Mouse (Mus musculus) MEL (cell line): ENCODE data around the gene Fos. TPM values are rescaled to one million over a fixed set of nuclear protein-coding genes. Genes with fewer than 3 reads are reported as not detected.
"Not testable (repeated sequence)": the region's sequence is repeated elsewhere in the genome, so short reads cannot be mapped to it uniquely, and the experiment has no call there.

Source experiments
- DNase-seq: peaks from one replicate; pipeline ENCODE4 v3.0.0; 2011; ENCODE audit warnings: low read depth, low spot score
- H3K27ac ChIP-seq: 2 replicates; pipeline ENCODE4 v1.5.1; 2012; ENCODE audit warnings: low read depth, mild to moderate bottlenecking, control low read depth, low read length, moderate library complexity; ENCODE audit not compliant: control insufficient read depth
- H3K27me3 ChIP-seq, 2 experiments: fragments of 150-350 bp in 1 of 2; sonication (generic) in 1 of 2; 2 replicates each; pipeline ENCODE4 v1.6.1; 2012; ENCODE audit warnings: low read length in 2 of 2, mild to moderate bottlenecking in 2 of 2, improper control_type of control experiment in 1 of 2, moderate library complexity in 1 of 2; ENCODE audit not compliant: insufficient read depth in 2 of 2, control insufficient read depth in 1 of 2
- H3K36me3 ChIP-seq, 2 experiments: 2 replicates each; pipeline ENCODE4 v1.6.1; 2012 to 2014; ENCODE audit warnings: low read length in 2 of 2, improper control_type of control experiment in 1 of 2, inconsistent platforms in 1 of 2, mild to moderate bottlenecking in 1 of 2; ENCODE audit not compliant: insufficient read depth in 2 of 2, control insufficient read depth in 1 of 2
- H3K4me1 ChIP-seq, 2 experiments: fragments of 150-350 bp in 1 of 2; sonication (generic) in 1 of 2; 2 replicates each; pipeline ENCODE4 v1.6.1; 2012; ENCODE audit warnings: low read length in 2 of 2, improper control_type of control experiment in 1 of 2, mild to moderate bottlenecking in 1 of 2; ENCODE audit not compliant: insufficient read depth in 2 of 2, control insufficient read depth in 1 of 2
- H3K4me3 ChIP-seq, 2 experiments: fragments of 150-350 bp in 1 of 2; sonication (generic) in 1 of 2; 2 replicates each; pipeline ENCODE4 v1.5.1; 2012; ENCODE audit warnings: low read depth in 2 of 2, low read length in 2 of 2, mild to moderate bottlenecking in 2 of 2, moderate library complexity in 2 of 2, control low read depth in 1 of 2, improper control_type of control experiment in 1 of 2; ENCODE audit not compliant: control insufficient read depth in 1 of 2, insufficient read depth in 1 of 2
- H3K79me2 ChIP-seq: 2 replicates; pipeline ENCODE4 v1.6.1; 2012; ENCODE audit warnings: mild to moderate bottlenecking, low read length, moderate library complexity; ENCODE audit not compliant: control insufficient read depth, poor library complexity, insufficient read depth
- H3K9ac ChIP-seq: 2 replicates; pipeline ENCODE4 v1.6.1; 2012; ENCODE audit warnings: low read depth, mild to moderate bottlenecking, control low read depth, low read length, moderate library complexity; ENCODE audit not compliant: control insufficient read depth, poor library complexity, severe bottlenecking
- H3K9me3 ChIP-seq: fragments of 150-350 bp; sonication (generic); replicated peaks from 2 replicates; pipeline ENCODE4 v1.6.1; 2012; ENCODE audit warnings: mild to moderate bottlenecking, low read length, improper control_type of control experiment, moderate library complexity; ENCODE audit not compliant: insufficient read depth
- ELF1 ChIP-seq: IDR thresholded peaks from 2 replicates; pipeline ENCODE4 v1.6.1; 2014; ENCODE audit warnings: low read depth, mild to moderate bottlenecking, inconsistent platforms, low read length, improper control_type of control experiment, moderate library complexity
- EP300 ChIP-seq, 2 experiments: IDR thresholded peaks; 2 replicates each; pipeline ENCODE4 v1.6.1; 2011; ENCODE audit warnings: improper control_type of control experiment in 2 of 2, low read length in 2 of 2, low read depth in 1 of 2, mild to moderate bottlenecking in 1 of 2
- ETS1 ChIP-seq: IDR thresholded peaks from 2 replicates; pipeline ENCODE4 v1.6.1; 2012; ENCODE audit warnings: low read depth, mild to moderate bottlenecking, inconsistent platforms, low read length, improper control_type of control experiment, moderate library complexity
- GABPA ChIP-seq: IDR thresholded peaks from 2 replicates; pipeline ENCODE4 v1.6.1; 2012; ENCODE audit warnings: low read depth, mild to moderate bottlenecking, inconsistent platforms, low read length, improper control_type of control experiment, moderate library complexity
- JUND ChIP-seq: IDR thresholded peaks from 2 replicates; pipeline ENCODE4 v1.6.1; 2011; ENCODE audit warnings: low read depth, mild to moderate bottlenecking, improper control_type of control experiment, low read length
- MAFK ChIP-seq: IDR thresholded peaks from 2 replicates; pipeline ENCODE4 v1.6.1; 2011; ENCODE audit warnings: low read depth, mild to moderate bottlenecking, low read length, improper control_type of control experiment, borderline replicate concordance
- MAX ChIP-seq: IDR thresholded peaks from 2 replicates; pipeline ENCODE4 v1.6.1; 2011; ENCODE audit warnings: low read length, improper control_type of control experiment
- MEF2A ChIP-seq: IDR thresholded peaks from 2 replicates; pipeline ENCODE4 v1.6.1; 2014; ENCODE audit warnings: low read depth, mild to moderate bottlenecking, inconsistent platforms, low read length, improper control_type of control experiment; ENCODE audit not compliant: poor library complexity, insufficient replicate concordance, severe bottlenecking; ENCODE audit errors: extremely low read depth
- MYB ChIP-seq: IDR thresholded peaks from 2 replicates; pipeline ENCODE4 v1.6.1; 2011; ENCODE audit warnings: mild to moderate bottlenecking, low read depth, low read length, improper control_type of control experiment
- MYC ChIP-seq: IDR thresholded peaks from 2 replicates; pipeline ENCODE4 v1.6.1; 2011; ENCODE audit warnings: low read depth, mild to moderate bottlenecking, low read length, improper control_type of control experiment, moderate library complexity
- NRF1 ChIP-seq: IDR thresholded peaks from 2 replicates; pipeline ENCODE4 v1.6.1; 2014; ENCODE audit warnings: low read depth, mild to moderate bottlenecking, inconsistent platforms, low read length, improper control_type of control experiment, moderate library complexity; ENCODE audit not compliant: poor library complexity, insufficient read depth, severe bottlenecking
- POLR2AphosphoS5 ChIP-seq: IDR thresholded peaks from 2 replicates; pipeline ENCODE4 v1.6.1; 2012; ENCODE audit warnings: low read depth, borderline replicate concordance, mild to moderate bottlenecking, inconsistent platforms, low read length, moderate library complexity, mixed read lengths
- SIN3A ChIP-seq: IDR thresholded peaks from 2 replicates; pipeline ENCODE4 v1.6.1; 2012; ENCODE audit warnings: low read length, improper control_type of control experiment, inconsistent platforms
- SMC3 ChIP-seq: IDR thresholded peaks from 2 replicates; pipeline ENCODE4 v1.6.1; 2011; ENCODE audit warnings: low read depth, low read length, improper control_type of control experiment
- TAL1 ChIP-seq: IDR thresholded peaks from 2 replicates; pipeline ENCODE4 v1.6.1; 2012; ENCODE audit warnings: mild to moderate bottlenecking, inconsistent platforms, low read length, moderate library complexity, mixed read lengths
- TBP ChIP-seq: IDR thresholded peaks from 2 replicates; pipeline ENCODE4 v1.8.0; 2011; ENCODE audit warnings: low read depth, low read length, improper control_type of control experiment
- TCF12 ChIP-seq: IDR thresholded peaks from 2 replicates; pipeline ENCODE4 v1.6.1; 2014; ENCODE audit warnings: low read depth, mild to moderate bottlenecking, inconsistent platforms, low read length, improper control_type of control experiment, moderate library complexity
- UBTF ChIP-seq: IDR thresholded peaks from 2 replicates; pipeline ENCODE4 v1.6.1; 2012; ENCODE audit warnings: low read depth, mild to moderate bottlenecking, inconsistent platforms, low read length, improper control_type of control experiment, moderate library complexity, borderline replicate concordance; ENCODE audit not compliant: insufficient read depth
- USF1 ChIP-seq: IDR thresholded peaks from 2 replicates; pipeline ENCODE4 v1.6.1; 2014; ENCODE audit warnings: low read depth, mild to moderate bottlenecking, inconsistent platforms, low read length, improper control_type of control experiment, moderate library complexity
- USF2 ChIP-seq, 2 experiments: IDR thresholded peaks; 2 replicates each; pipeline ENCODE4 v1.6.1; 2011 to 2012; ENCODE audit warnings: improper control_type of control experiment in 2 of 2, low read length in 2 of 2, borderline replicate concordance in 1 of 2, inconsistent platforms in 1 of 2, low read depth in 1 of 2, mild to moderate bottlenecking in 1 of 2; ENCODE audit not compliant: insufficient read depth in 1 of 2
- ZC3H11A ChIP-seq: IDR thresholded peaks from 2 replicates; pipeline ENCODE4 v1.6.1; 2012; ENCODE audit warnings: low read depth, mild to moderate bottlenecking, inconsistent platforms, low read length, improper control_type of control experiment
- ZNF384 ChIP-seq: IDR thresholded peaks from 2 replicates; pipeline ENCODE4 v1.6.1; 2012; ENCODE audit warnings: low read depth, mild to moderate bottlenecking, inconsistent platforms, low read length, improper control_type of control experiment
- polyA plus RNA-seq, 2 experiments: library from polyadenylated mRNA; stranded (reverse) in 1 of 2; unstranded in 1 of 2; fragments of >175 nt in 1 of 2; fragments of >200 nt in 1 of 2; gene quantifications; 2 replicates each; pipeline versions ENCODE4 v1.2.1 to v1.2.4; 2012; ENCODE audit warnings: low replicate concordance in 2 of 2, low read depth in 1 of 2; ENCODE audit not compliant: insufficient read length in 2 of 2, insufficient read depth in 1 of 2, missing spikeins in 1 of 2
- total RNA-seq: library from RNA; depleted of rRNA; stranded (reverse); fragments of 300-350 nt; gene quantifications from 2 replicates; pipeline ENCODE4 v1.2.3, GENCODE M21; 2012

The Fos gene
- total and polyA plus RNA-seq, 3 experiments = 0.81 to 1.4 TPM; not detected in 1

GRCm38 (mm10) chr12:85523421-85524192 lies 49.9 kb downstream of the Fos start:
- Histone ChIP-seq H3K27ac (no peak overlapping the region), H3K9ac (no peak overlapping the region), H3K27me3 (peaks cover 0 to 5% of the 10 kb centered on the region in 2 experiments; a peak in 1 of 4 replicates), H3K4me3 (no peak overlapping the region), H3K4me1 (no peaks in the 10 kb centered on the region), H3K79me2 (no peaks in the 10 kb centered on the region), H3K36me3 (no peaks in the 10 kb centered on the region), H3K9me3 (no peaks in the 10 kb centered on the region)
- DNase-seq = no peak
- no peak for TF ChIP-seq JUND
- no peak for TF ChIP-seq SMC3
- no peak for TF ChIP-seq TBP
- TF ChIP-seq ELF1 = no peak
- no peak for TF ChIP-seq MEF2A
- no peak for TF ChIP-seq TCF12
- no peak for TF ChIP-seq TAL1
- no peak for TF ChIP-seq POLR2AphosphoS5
- no peak for TF ChIP-seq EP300 (IDR thresholded peaks at IDR 0.05; ENCODE audit: low read depth in 1 of 2, low read length in 2 of 2)
- TF ChIP-seq SIN3A = no peak
- no peak for TF ChIP-seq MYB

GRCm38 (mm10) chr12:85524193-85524858 lies 50.6 kb downstream of the Fos start:
- peaks cover 0 to 5% of the 10 kb centered on the region in 2 experiments; a peak in 1 of 4 replicates for H3K27me3 ChIP-seq
- H3K9ac ChIP-seq = no peak overlapping the region
- H3K9me3 ChIP-seq = no peaks in the 10 kb centered on the region
- no peak overlapping the region for H3K4me3 ChIP-seq
- no peak overlapping the region for H3K27ac ChIP-seq
- no peaks in the 10 kb centered on the region for H3K79me2 ChIP-seq
- no peaks in the 10 kb centered on the region for H3K36me3 ChIP-seq
- no peak for DNase-seq
- H3K4me1 ChIP-seq = no peaks in the 10 kb centered on the region
- no peak for TF ChIP-seq MAFK
- no peak for TF ChIP-seq ETS1
- TF ChIP-seq UBTF = no peak
- no peak for TF ChIP-seq MAX
- no peak for TF ChIP-seq USF1
- no peak for TF ChIP-seq NRF1
- no peak for TF ChIP-seq USF2 (IDR thresholded peaks at IDR 0.05; ENCODE audit: borderline replicate concordance in 1 of 2, insufficient read depth in 1 of 2, low read depth in 1 of 2, low read length in 2 of 2)
- TF ChIP-seq ZNF384 = no peak
- no peak for TF ChIP-seq ZC3H11A
- TF ChIP-seq GABPA = no peak
- no peak for TF ChIP-seq MYC

- not testable (repeated sequence) for DNase-seq, H3K9me3 ChIP-seq, H3K79me2 ChIP-seq, H3K36me3 ChIP-seq, H3K27ac ChIP-seq, H3K27me3 ChIP-seq, H3K4me1 ChIP-seq, H3K4me3 ChIP-seq, H3K9ac ChIP-seq
Measured at GRCm38 (mm10) chr12:85524859-85525495, 51.3 kb downstream of the Fos start.
